Mouse (Mus musculus) small intestine, adult 2 months (tissue): ENCODE measurements around the gene Slc27a4. TPM values are rescaled to one million over a fixed set of nuclear protein-coding genes. Genes with fewer than 3 reads are reported as not detected.

Source experiments
- H3K27ac ChIP-seq: fragments of 200-500 bp; 2 replicates; pipeline ENCODE4 v1.5.1; 2012; ENCODE audit warnings: low read depth, low read length, control low read depth, inconsistent platforms; ENCODE audit not compliant: insufficient read depth
- H3K27me3 ChIP-seq: fragments of 200-500 bp; 2 replicates; pipeline ENCODE4 v1.6.1; 2012; ENCODE audit warnings: mild to moderate bottlenecking, moderate library complexity, low read length, inconsistent platforms; ENCODE audit not compliant: control insufficient read depth, insufficient read depth
- H3K36me3 ChIP-seq: fragments of 200-500 bp; 2 replicates; pipeline ENCODE4 v1.6.1; 2012; ENCODE audit warnings: mild to moderate bottlenecking, low read length, control low read depth, inconsistent platforms; ENCODE audit not compliant: control insufficient read depth, insufficient read depth
- H3K4me1 ChIP-seq: fragments of 200-500 bp; 2 replicates; pipeline ENCODE4 v1.6.1; 2012; ENCODE audit warnings: low read length, inconsistent platforms, mixed read lengths; ENCODE audit not compliant: control insufficient read depth, insufficient read depth, insufficient read length
- H3K4me3 ChIP-seq: fragments of 200-500 bp; 2 replicates; pipeline ENCODE4 v1.5.1; 2012; ENCODE audit warnings: low read depth, mild to moderate bottlenecking, control low read depth, inconsistent platforms, low read length, moderate library complexity
- CTCF ChIP-seq: fragments of 200-500 bp; IDR thresholded peaks from 2 replicates; pipeline ENCODE4 v1.5.1; 2012; ENCODE audit warnings: low read depth, mild to moderate bottlenecking, control low read depth, inconsistent platforms, low read length, moderate library complexity, mixed read lengths; ENCODE audit not compliant: insufficient replicate concordance, insufficient read length; ENCODE audit errors: extremely low read depth
- POLR2A ChIP-seq: fragments of 200-500 bp; IDR thresholded peaks from 2 replicates; pipeline ENCODE4 v1.6.1; 2012; ENCODE audit warnings: low read depth, mild to moderate bottlenecking, control low read depth, inconsistent platforms, low read length, moderate library complexity
- WGBS: fragments of 180-500 bp; shearing (Covaris S2); methylation state at CpG from one replicate; pipeline ENCODE4 v1.1.7; 2018; 5-methylcytosine and 5-hydroxymethylcytosine counted together
- polyA plus RNA-seq: library from polyadenylated mRNA; depleted of rRNA; stranded (reverse); fragments of >200 nt; gene quantifications from 2 replicates; pipeline ENCODE4 v1.2.3, GENCODE M21; 2012

Gene Slc27a4
- polyA plus RNA-seq, 1 experiment, result 822 TPM

GRCm38 (mm10) chr2:29849841-29850480, 47.5 kb downstream of the Slc27a4 start:
- TF ChIP-seq POLR2A (no peak), CTCF (no peak)

GRCm38 (mm10) chr2:29852957-29853485, 50.6 kb downstream of the Slc27a4 start:
- no peak for TF ChIP-seq CTCF
- no peak for TF ChIP-seq POLR2A
- Histone ChIP-seq H3K4me1 (no peaks in the 10 kb centered on the region), H3K27ac (no peak overlapping the region), H3K36me3 (no peaks in the 10 kb centered on the region), H3K27me3 (no peaks in the 10 kb centered on the region), H3K4me3 (no peak overlapping the region)
- WGBS, result 41% methylated on average over 4 of the region's 4 CpGs

More at GRCm38 (mm10) chr2:29849841-29850480, 47.5 kb downstream of the Slc27a4 start:
- WGBS, result 51% methylated on average over 5 of the region's 5 CpGs
- no peak overlapping the region for H3K27ac ChIP-seq
- no peak overlapping the region for H3K4me3 ChIP-seq
- H3K27me3 ChIP-seq, result no peaks in the 10 kb centered on the region
- no peaks in the 10 kb centered on the region for H3K4me1 ChIP-seq
- peaks cover under 1% of the 10 kb centered on the region; the same call in 1 of the 2 replicates for H3K36me3 ChIP-seq

- no peak overlapping the region for H3K4me3 ChIP-seq
- no peaks in the 10 kb centered on the region for H3K36me3 ChIP-seq
- no peak for TF ChIP-seq CTCF
- no peak for TF ChIP-seq POLR2A
- WGBS, result 38% methylated on average over 5 of the region's 5 CpGs
- no peaks in the 10 kb centered on the region for H3K4me1 ChIP-seq
- no peak overlapping the region for H3K27ac ChIP-seq
- no peaks in the 10 kb centered on the region for H3K27me3 ChIP-seq
Measured at GRCm38 (mm10) chr2:29853736-29854135, 51.3 kb downstream of the Slc27a4 start.

GRCm38 (mm10) chr2:29855585-29856210, 53.3 kb downstream of the Slc27a4 start:
- no peaks in the 10 kb centered on the region for H3K36me3 ChIP-seq
- no peaks in the 10 kb centered on the region for H3K27me3 ChIP-seq
- no peak overlapping the region for H3K4me3 ChIP-seq
- H3K27ac ChIP-seq, result no peak overlapping the region
- no peaks in the 10 kb centered on the region for H3K4me1 ChIP-seq
- TF ChIP-seq CTCF, result no peak
- TF ChIP-seq POLR2A, result no peak
- WGBS, result 75% methylated on average over 10 of the region's 10 CpGs

GRCm38 (mm10) chr2:29856451-29857260, 54.2 kb downstream of the Slc27a4 start:
- Histone ChIP-seq H3K36me3 (no peaks in the 10 kb centered on the region), H3K4me3 (no peak overlapping the region), H3K4me1 (no peaks in the 10 kb centered on the region), H3K27me3 (no peaks in the 10 kb centered on the region), H3K27ac (no peak overlapping the region)
- TF ChIP-seq POLR2A (no peak), CTCF (no peak)
- WGBS, result 54% methylated on average over 19 of the region's 19 CpGs

- Histone ChIP-seq H3K27ac (no peak overlapping the region), H3K4me3 (no peak overlapping the region), H3K36me3 (no peaks in the 10 kb centered on the region), H3K4me1 (no peaks in the 10 kb centered on the region), H3K27me3 (no peaks in the 10 kb centered on the region)
- TF ChIP-seq POLR2A (no peak), CTCF (no peak)
- 24% methylated on average over 2 of the region's 2 CpGs for WGBS
Measured at GRCm38 (mm10) chr2:29857341-29857740, 54.9 kb downstream of the Slc27a4 start.
